Mouse (Mus musculus) ES-E14 (cell line): ENCODE results near the gene Ttc9c. TPM values are rescaled to one million over a fixed set of nuclear protein-coding genes. Genes with fewer than 3 reads are reported as not detected.
A peak's percentile ranks its signal among the peaks of the same experiment; 100 is the strongest.

Experiments used
- DNase-seq: peaks from one replicate; pipeline ENCODE4 v3.0.0-alpha.2; 2013; ENCODE audit warnings: low read depth, low spot score
- H3K27ac ChIP-seq: 2 replicates; pipeline ENCODE4 v1.5.1; 2012; ENCODE audit warnings: low read depth, mild to moderate bottlenecking, low read length, moderate library complexity, mixed read lengths; ENCODE audit not compliant: poor library complexity, insufficient read depth, severe bottlenecking
- H3K36me3 ChIP-seq: 2 replicates; pipeline ENCODE4 v1.6.1; 2012; ENCODE audit warnings: mild to moderate bottlenecking, low read length, moderate library complexity, mixed read lengths; ENCODE audit not compliant: control insufficient read depth, poor library complexity, insufficient read depth, severe bottlenecking
- H3K4me1 ChIP-seq, 2 experiments: fragments of 150-350 bp in 1 of 2; sonication (generic) in 1 of 2; 2 replicates each; pipeline ENCODE4 v1.6.1; 2012; ENCODE audit warnings: low read length in 2 of 2, mild to moderate bottlenecking in 1 of 2, mixed read lengths in 1 of 2; ENCODE audit not compliant: control insufficient read depth in 2 of 2, insufficient read depth in 2 of 2, poor library complexity in 1 of 2
- H3K4me3 ChIP-seq, 2 experiments: fragments of 150-350 bp in 1 of 2; sonication (generic) in 1 of 2; 2 replicates each; pipeline ENCODE4 v1.5.1; 2012; ENCODE audit warnings: low read length in 2 of 2, low read depth in 1 of 2, mild to moderate bottlenecking in 1 of 2, mixed read lengths in 1 of 2; ENCODE audit not compliant: insufficient read depth in 1 of 2, poor library complexity in 1 of 2, severe bottlenecking in 1 of 2
- H3K9ac ChIP-seq: 2 replicates; pipeline ENCODE4 v1.6.1; 2012; ENCODE audit warnings: low read depth, mild to moderate bottlenecking, low read length, mixed read lengths; ENCODE audit not compliant: poor library complexity, insufficient read depth, severe bottlenecking
- H3K9me3 ChIP-seq: fragments of 150-350 bp; sonication (generic); 2 replicates; pipeline ENCODE4 v1.6.1; 2012; ENCODE audit warnings: low read depth, mild to moderate bottlenecking, low read length; ENCODE audit not compliant: control insufficient read depth, insufficient read depth
- CHD2 ChIP-seq: IDR thresholded peaks from 2 replicates; pipeline ENCODE4 v1.6.1; 2014; ENCODE audit warnings: mild to moderate bottlenecking, low read depth, low read length, inconsistent platforms
- HCFC1 ChIP-seq: IDR thresholded peaks from 2 replicates; pipeline ENCODE4 v1.6.1; 2012; ENCODE audit warnings: low read length, inconsistent platforms, borderline replicate concordance; ENCODE audit not compliant: insufficient read depth
- MAFK ChIP-seq: IDR thresholded peaks from 2 replicates; pipeline ENCODE4 v1.6.1; 2014; ENCODE audit warnings: mild to moderate bottlenecking, low read depth, low read length, inconsistent platforms; ENCODE audit not compliant: insufficient read depth
- ZC3H11A ChIP-seq: IDR thresholded peaks from 2 replicates; pipeline ENCODE4 v1.6.1; 2012; ENCODE audit warnings: low read depth, mild to moderate bottlenecking, inconsistent platforms, low read length, borderline replicate concordance
- ZNF384 ChIP-seq: IDR thresholded peaks from 2 replicates; pipeline ENCODE4 v1.6.1; 2012; ENCODE audit warnings: low read depth, low read length, inconsistent platforms
- in situ Hi-C, 2 experiments: fragments of 600-800 bp; cut with MboI; formaldehyde crosslinking; loops; one replicate each; pipeline ENCODE4 v1.15.1; 2025; ENCODE audit warnings: low sequenced_read_pairs in 2 of 2, inconsistent platforms in 1 of 2; ENCODE audit not compliant: unreplicated experiment in 2 of 2
- total RNA-seq: library from RNA; depleted of rRNA; stranded (reverse); fragments of 300-350 nt; gene quantifications from 2 replicates; pipeline ENCODE4 v1.2.3, GENCODE M21; 2012

Gene Ttc9c
- total RNA-seq, 1 experiment, result 42.6 TPM

- H3K4me3 ChIP-seq, result no peak overlapping the region
- in situ Hi-C loops, result no loop called here
- H3K9me3 ChIP-seq, result no peaks in the 10 kb centered on the region
- no peak for DNase-seq
- peaks cover 33% of the 10 kb centered on the region for H3K36me3 ChIP-seq
- no peak overlapping the region for H3K27ac ChIP-seq
- peaks cover 0 to 2% of the 10 kb centered on the region in 2 experiments; a peak in 1 of 4 replicates for H3K4me1 ChIP-seq
- TF ChIP-seq HCFC1 (no peak), ZNF384 (no peak), ZC3H11A (no peak), CHD2 (no peak), MAFK (no peak)
- no peak overlapping the region for H3K9ac ChIP-seq
Observed at GRCm38 (mm10) chr19:8832971-8833370, 13.8 kb upstream of the Ttc9c start.

- H3K4me1 ChIP-seq, result peaks cover 0 to 2% of the 10 kb centered on the region in 2 experiments; a peak in 1 of 4 replicates
- in situ Hi-C loops, result no loop called here
- H3K36me3 ChIP-seq, result peaks cover 43% of the 10 kb centered on the region
- TF ChIP-seq MAFK, result no peak
- TF ChIP-seq ZNF384, result no peak
- no peak for TF ChIP-seq CHD2
- no peak overlapping the region for H3K27ac ChIP-seq
- H3K9ac ChIP-seq, result no peak overlapping the region
- no peak for DNase-seq
- no peak overlapping the region for H3K4me3 ChIP-seq
- H3K9me3 ChIP-seq, result no peaks in the 10 kb centered on the region
Observed at GRCm38 (mm10) chr19:8831262-8831661, 12.1 kb upstream of the Ttc9c start.

GRCm38 (mm10) chr19:8830664-8831063 lies 11.5 kb upstream of the Ttc9c start:
- no peak overlapping the region for H3K27ac ChIP-seq
- in situ Hi-C loops, result no loop called here
- peaks cover 0 to 2% of the 10 kb centered on the region in 2 experiments; a peak in 1 of 4 replicates for H3K4me1 ChIP-seq
- no peak for DNase-seq
- H3K9me3 ChIP-seq, result no peaks in the 10 kb centered on the region
- TF ChIP-seq MAFK (no peak), ZC3H11A (no peak), HCFC1 (no peak), CHD2 (no peak), ZNF384 (no peak)
- H3K9ac ChIP-seq, result no peak overlapping the region; the same call in 1 of the 2 replicates
- H3K4me3 ChIP-seq, result no peak overlapping the region
- peaks cover 45% of the 10 kb centered on the region for H3K36me3 ChIP-seq

GRCm38 (mm10) chr19:8829660-8830059 lies 10.5 kb upstream of the Ttc9c start, which contains the start of gene AC129217.1:
Gene AC129217.1, plus strand, starts transcription at chr19:8829773.
- Histone ChIP-seq H3K9ac (no peak within 1 kb of the TSS), H3K36me3 (peaks cover 53% of the 10 kb centered on the region), H3K27ac (no peak within 1 kb of the TSS; the same call in 1 of the 2 replicates), H3K4me1 (peaks cover 0 to 7% of the 10 kb centered on the region in 2 experiments; a peak in 1 of 4 replicates), H3K4me3 (no peak within 1 kb of the TSS), H3K9me3 (no peaks in the 10 kb centered on the region)
- in situ Hi-C loops, result no loop called here
- TF ChIP-seq MAFK, result no peak
- DNase-seq, result no peak

DNA sequence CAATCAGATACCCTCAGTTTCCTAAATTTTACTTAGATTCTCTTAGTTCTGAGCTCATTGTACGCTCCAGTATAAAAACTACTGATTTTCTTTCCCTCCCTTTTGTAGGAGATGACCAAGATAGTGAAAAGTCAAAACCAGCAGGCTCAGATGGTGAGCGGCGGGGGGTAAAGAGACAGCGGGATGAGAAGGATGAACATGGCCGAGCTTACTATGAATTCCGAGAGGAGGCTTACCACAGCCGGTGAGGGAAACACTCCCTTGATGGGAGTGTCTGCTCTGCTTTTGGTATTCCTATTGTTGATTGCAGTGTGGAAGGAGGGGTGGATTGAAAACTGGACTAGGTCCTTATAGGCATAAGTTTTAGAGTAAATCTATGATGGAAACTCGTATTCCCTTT lies 3.6 kb upstream of the Ttc9c start:
- peaks cover 5 to 6% of the 10 kb centered on the region in 2 experiments; a peak in 2 of 4 replicates for H3K4me1 ChIP-seq
- H3K4me3 ChIP-seq, result peak overlapping the region in 1 of 2 experiments; percentile 28; a peak in 1 of 4 replicates
- H3K9me3 ChIP-seq, result no peaks in the 10 kb centered on the region
- in situ Hi-C loops, result no loop called here
- peaks cover 30% of the 10 kb centered on the region for H3K36me3 ChIP-seq
- DNase-seq, result no peak
- 0 out of 2 replicates have a peak overlapping the region, but pooled peaks have one; percentile 7 for H3K9ac ChIP-seq
- TF ChIP-seq ZC3H11A, result no peak
- TF ChIP-seq MAFK, result no peak
- TF ChIP-seq ZNF384, result no peak
- TF ChIP-seq CHD2, result no peak
- no peak for TF ChIP-seq HCFC1
- no peak overlapping the region for H3K27ac ChIP-seq
